Mouse (Mus musculus) brain, adult 2 months (tissue): ENCODE measurements around the gene Ghr.

Experiments
- DNase-seq: peaks from one replicate; pipeline ENCODE4 v3.0.0; 2011; ENCODE audit warnings: low read depth, low spot score

The Ghr gene

GRCm38 (mm10) chr15:3297615-3298014 is 285.7 kb downstream of the Ghr start:
- DNase-seq = no peak

DNA sequence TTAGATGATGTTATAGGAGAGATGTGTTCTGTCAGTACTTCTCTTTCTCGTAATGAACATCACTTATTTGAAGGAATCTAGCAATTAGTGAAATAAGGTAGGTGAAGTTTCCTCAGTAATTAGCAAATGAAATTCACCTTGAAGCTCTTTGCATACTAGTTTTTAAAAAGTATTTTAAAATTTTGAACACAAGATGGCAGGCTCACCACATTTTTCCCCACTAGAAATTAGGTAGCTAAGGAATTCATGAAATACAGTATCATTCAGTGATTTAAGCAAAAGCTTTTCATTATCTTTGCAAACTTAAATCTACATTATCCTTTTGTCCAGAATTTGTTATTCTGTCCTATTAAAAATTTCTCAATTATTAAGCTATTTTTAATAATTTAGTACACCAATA is 287.3 kb downstream of the Ghr start:
- peak; percentile 25 for DNase-seq

DNA sequence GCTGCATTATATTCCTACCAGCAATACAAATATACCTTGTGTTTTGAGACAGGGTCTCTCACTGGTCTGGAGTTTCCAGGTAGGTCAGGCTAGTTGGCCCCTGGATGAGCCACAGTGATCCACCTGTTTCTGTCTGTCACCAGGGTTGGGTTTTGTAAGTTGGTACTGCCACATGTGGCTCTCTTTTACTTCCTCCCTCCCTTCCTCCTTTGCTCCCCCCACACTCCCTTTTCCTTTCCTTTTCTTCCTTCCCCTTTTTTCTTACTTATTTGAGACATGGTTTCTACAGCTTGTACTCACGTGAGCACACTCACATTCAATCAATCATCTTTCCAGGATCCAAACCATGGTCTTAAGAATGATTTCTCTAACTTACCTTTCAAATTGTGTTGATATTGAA is 289.8 kb downstream of the Ghr start:
- DNase-seq = no peak

GRCm38 (mm10) chr15:3290435-3290834 is 292.9 kb downstream of the Ghr start:
- DNase-seq = no peak

DNA sequence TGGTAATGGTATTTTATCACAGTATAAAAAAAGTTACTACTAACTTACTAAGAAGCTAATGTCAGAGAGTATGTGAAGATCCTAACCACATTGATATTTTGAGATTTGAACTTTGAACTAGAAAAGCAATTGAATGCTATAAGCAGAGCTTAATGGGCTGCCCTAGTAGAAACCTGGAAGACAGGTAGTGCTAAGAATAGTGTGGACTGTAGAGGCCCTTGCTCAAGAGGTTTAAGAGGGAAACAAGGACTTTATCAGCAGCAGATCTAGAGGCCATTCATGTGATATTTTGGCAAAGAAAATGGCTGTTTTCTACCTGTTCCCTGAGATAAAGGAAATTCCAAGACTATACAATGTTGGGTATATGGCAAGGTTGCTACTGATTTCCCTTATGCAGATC is 297.3 kb downstream of the Ghr start:
- DNase-seq = no peak

DNA sequence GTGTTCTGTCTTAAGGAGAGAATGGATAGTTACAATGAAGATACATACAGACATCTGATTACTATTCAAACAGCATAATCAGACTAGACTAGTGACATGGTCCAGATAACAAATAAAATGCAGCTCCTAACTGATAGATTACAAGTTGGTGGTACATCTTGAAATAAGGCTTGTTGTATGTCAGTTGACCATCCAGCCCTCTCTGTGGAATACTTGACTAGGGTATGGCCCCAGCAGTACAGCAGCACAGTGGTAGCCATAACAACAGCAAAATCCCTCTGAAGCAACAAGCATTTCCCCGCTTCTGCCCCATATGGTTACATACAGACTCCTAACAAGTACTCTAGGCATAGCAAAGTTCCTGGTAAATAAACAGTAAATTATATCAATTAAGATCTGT is 301.6 kb downstream of the Ghr start:
- DNase-seq = no peak

DNA sequence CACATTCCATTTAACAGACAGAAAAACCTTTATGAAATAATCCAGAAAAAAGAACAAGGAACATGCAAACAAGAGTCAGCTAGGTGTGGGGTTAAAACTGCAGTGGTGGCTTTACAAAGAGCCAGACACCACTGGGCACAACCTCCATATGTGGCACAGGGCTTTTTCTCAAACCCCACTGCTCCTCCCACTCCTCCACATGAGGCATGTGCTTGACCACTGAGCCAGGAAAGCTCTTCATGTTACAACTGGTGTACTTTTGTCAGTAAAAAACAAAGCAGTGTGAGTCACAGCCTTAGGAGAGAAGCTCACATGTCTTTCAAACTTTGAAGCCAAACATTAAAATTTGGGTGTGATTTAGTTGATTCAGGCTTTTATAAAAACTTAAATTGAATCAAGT is 302.1 kb downstream of the Ghr start:
- no peak for DNase-seq

DNA sequence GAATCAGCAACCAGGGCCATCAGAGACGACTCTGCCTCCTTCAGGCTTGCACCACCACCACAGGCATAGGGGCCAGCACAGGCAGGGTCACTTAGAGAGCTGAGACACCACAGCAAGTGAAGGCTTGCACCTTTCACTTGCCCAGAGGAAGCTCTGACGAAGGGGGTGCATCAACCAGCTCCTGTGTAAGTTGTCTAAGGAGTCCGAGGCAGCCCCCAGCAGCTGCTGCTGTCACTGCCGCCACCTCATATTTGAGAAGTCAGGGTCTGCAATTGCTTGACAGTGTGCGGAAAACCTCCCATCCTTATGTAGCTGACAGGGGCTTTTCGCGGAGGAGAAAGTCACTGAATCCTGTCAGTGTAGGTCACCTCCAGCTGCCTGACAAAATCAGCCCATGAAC is 304.1 kb downstream of the Ghr start:
- DNase-seq = no peak

GRCm38 (mm10) chr15:3277391-3277790 is 305.9 kb downstream of the Ghr start:
- no peak for DNase-seq

- no peak for DNase-seq
Measured at GRCm38 (mm10) chr15:3273191-3273590, 310.1 kb downstream of the Ghr start.

DNA sequence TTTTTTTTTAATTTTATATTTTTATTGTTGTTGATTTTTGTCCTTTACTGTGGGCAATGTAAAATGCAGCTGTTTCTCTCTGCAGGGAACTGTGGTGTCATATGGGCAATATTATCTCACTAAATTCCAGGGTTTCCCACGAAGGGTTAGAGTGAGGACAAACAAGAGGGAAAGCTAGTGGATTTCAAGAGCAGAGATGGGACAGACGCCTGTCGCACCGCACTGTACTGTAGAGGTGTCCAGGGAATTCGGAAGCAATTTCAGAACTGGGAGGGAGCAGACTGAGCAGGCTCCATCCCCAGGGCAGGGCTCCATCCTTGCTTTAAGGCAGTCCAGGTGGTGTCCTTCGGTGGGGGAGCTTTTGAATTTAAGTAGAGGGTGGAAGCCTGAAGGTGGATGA is 312.1 kb downstream of the Ghr start:
- no peak for DNase-seq

DNA sequence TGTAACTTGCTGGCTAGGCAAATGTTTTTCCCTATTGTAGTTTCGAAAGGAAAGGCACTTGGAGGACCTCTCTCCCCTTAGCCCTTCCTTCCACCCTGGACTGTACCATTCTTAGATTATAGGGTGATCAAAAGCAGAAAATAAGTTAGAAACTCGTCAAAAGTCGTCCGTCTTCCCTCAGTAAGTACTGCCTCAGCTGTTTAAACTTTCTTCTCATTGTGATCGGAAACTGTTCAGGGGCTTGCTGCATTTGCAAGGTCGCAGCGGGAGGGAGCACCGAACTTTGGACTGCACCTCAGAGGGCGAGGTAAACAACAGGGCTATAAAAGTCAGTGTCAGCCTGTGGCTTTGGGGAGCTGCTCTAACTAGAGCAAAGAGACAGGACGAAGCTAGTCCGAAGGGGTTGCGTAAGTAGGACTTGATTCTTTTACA is 312.6 kb downstream of the Ghr start:
- DNase-seq = peak; percentile 81

GRCm38 (mm10) chr15:3269996-3270645 is 313.2 kb downstream of the Ghr start:
- no peak for DNase-seq

- no peak for DNase-seq
Measured at GRCm38 (mm10) chr15:3269496-3269895, 313.8 kb downstream of the Ghr start.

GRCm38 (mm10) chr15:3268247-3268646 is 315.0 kb downstream of the Ghr start, which contains the start of gene Selenop:
Gene Selenop, plus strand, starts transcription at chr15:3268547.
- peak; percentile 51 for DNase-seq
